Mouse (Mus musculus) bone marrow macrophage, adult 2 months (primary cell): Measurements from ENCODE around the gene Itih4.

ENCODE experiments used
- CTCF ChIP-seq: IDR thresholded peaks from 2 replicates; pipeline ENCODE4 v1.5.1; 2012; ENCODE audit warnings: low read depth, mild to moderate bottlenecking, low read length, moderate library complexity
- POLR2A ChIP-seq: IDR thresholded peaks from 2 replicates; pipeline ENCODE4 v1.6.1; 2012; ENCODE audit warnings: mild to moderate bottlenecking, low read depth, low read length, borderline replicate concordance

GRCm38 (mm10) chr14:30933351-30933750 is 47.1 kb downstream of the Itih4 start:
- no peak for TF ChIP-seq POLR2A
- no peak for TF ChIP-seq CTCF
